Mouse (Mus musculus): ENCODE measurements around the gene Lamc1. TPM values are rescaled to one million over a fixed set of nuclear protein-coding genes. Genes with fewer than 3 reads are reported as not detected.

Lamc1 gene
- polyA plus RNA-seq, 1 experiment from 2014 or later: 73.8 TPM

DNA sequence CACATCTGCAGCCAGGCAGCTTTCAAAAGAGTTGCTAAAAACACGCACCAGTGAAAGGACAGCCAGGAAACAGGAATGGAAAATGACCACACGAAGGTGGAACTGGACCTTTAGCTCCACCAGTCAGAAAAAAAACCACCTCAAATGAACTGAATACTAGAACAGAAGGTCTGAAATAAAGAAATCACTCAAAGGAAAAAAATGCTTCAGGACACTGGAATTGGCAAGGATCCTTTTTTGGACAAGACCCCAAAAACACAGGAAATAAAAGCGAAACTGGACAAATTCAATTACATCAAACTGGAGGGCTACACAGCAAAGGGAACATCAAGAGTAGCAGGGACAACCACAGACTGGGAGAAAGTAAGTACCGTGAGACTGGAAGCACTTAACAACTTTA, 97.0 kb downstream of the Lamc1 start:
- Histone ChIP-seq H3K36me3 (ENCODE audit: control insufficient read depth, insufficient read depth) (peaks cover 58% of the 10 kb centered on the region), H3K27ac (ENCODE audit: low read length) (no peak overlapping the region)
- peak; percentile 55; the same call in 1 of the 2 replicates for ATAC-seq (replicated peaks; ENCODE audit: extremely low read depth, insufficient read depth, low FRiP score)

DNA sequence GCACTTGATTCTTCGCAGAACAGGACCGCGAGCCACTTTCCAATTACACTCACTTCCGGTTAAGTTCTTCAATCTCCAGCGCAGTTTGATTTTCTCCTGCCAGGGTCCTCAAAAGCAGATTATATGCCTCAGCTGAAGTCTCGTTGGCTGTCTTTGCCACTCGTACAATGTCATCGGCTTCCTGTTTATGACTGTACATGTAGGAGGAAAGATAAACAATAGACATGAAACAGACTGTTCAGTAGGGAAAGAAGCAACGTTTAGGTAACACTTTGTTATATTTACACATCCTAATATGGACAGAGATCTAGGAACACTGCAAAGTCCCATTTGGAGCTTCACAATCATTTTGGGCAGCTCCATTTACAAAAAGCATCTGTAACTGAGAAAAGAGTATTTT, 100.9 kb downstream of the Lamc1 start:
- 76% methylated on average over 9 of the region's 9 CpGs for WGBS

More for the DNA sequence above, 97.0 kb downstream of the Lamc1 start:
- Histone ChIP-seq H3K4me2 (ENCODE audit: low read depth, low read length) (no peak overlapping the region), H3K4me1 (ENCODE audit: control insufficient read depth, insufficient read depth, low read length) (no peaks in the 10 kb centered on the region), H3K9ac (ENCODE audit: low read length) (no peak overlapping the region), H3K9me3 (replicated peaks; ENCODE audit: control insufficient read depth, low read length) (no peaks in the 10 kb centered on the region), H3K27me3 (ENCODE audit: control insufficient read depth, insufficient read depth, low read length) (no peaks in the 10 kb centered on the region), H3K4me3 (ENCODE audit: low read length) (no peak overlapping the region)
- 59% methylated on average over 4 of the region's 4 CpGs for WGBS

DNA sequence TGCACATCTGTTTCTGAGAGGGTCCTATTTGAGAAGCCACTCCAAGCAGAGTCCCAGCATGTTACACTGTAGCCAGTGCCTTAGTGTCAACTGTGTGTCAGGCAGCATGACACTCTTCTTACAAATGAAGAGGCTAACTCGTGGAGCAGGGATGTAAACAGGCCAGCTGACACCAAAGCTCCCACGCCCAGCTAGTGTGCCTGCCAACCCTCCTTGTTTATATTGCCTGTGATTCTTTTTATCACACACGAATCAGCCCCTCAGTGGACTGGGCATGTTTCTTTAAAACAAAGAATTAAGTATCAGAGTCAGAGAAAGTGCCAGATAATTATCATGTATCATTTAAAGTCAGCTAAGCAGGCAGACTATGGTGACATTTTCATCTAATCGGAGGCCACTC, 104.7 kb downstream of the Lamc1 start:
- Histone ChIP-seq H3K4me2 (ENCODE audit: low read depth, low read length) (no peak overlapping the region), H3K9me3 (replicated peaks; ENCODE audit: control insufficient read depth, low read length) (no peaks in the 10 kb centered on the region), H3K27ac (ENCODE audit: low read length) (no peak overlapping the region), H3K27me3 (ENCODE audit: control insufficient read depth, insufficient read depth, low read length) (no peaks in the 10 kb centered on the region), H3K9ac (ENCODE audit: low read length) (no peak overlapping the region), H3K4me3 (ENCODE audit: low read length) (no peak overlapping the region), H3K4me1 (ENCODE audit: control insufficient read depth, insufficient read depth, low read length) (no peaks in the 10 kb centered on the region), H3K36me3 (ENCODE audit: control insufficient read depth, insufficient read depth) (peaks cover 80% of the 10 kb centered on the region)
- WGBS: 59% methylated on average over 4 of the region's 4 CpGs
- ATAC-seq (replicated peaks; ENCODE audit: extremely low read depth, insufficient read depth, low FRiP score): no peak

More for the DNA sequence above, 100.9 kb downstream of the Lamc1 start:
- Histone ChIP-seq H3K27me3 (ENCODE audit: control insufficient read depth, insufficient read depth, low read length) (no peaks in the 10 kb centered on the region), H3K4me3 (ENCODE audit: low read length) (no peak overlapping the region), H3K9me3 (replicated peaks; ENCODE audit: control insufficient read depth, low read length) (no peaks in the 10 kb centered on the region), H3K4me2 (ENCODE audit: low read depth, low read length) (no peak overlapping the region), H3K27ac (ENCODE audit: low read length) (no peak overlapping the region), H3K36me3 (ENCODE audit: control insufficient read depth, insufficient read depth) (peaks cover 69% of the 10 kb centered on the region), H3K9ac (ENCODE audit: low read length) (no peak overlapping the region), H3K4me1 (ENCODE audit: control insufficient read depth, insufficient read depth, low read length) (no peaks in the 10 kb centered on the region)
- no peak for ATAC-seq (replicated peaks; ENCODE audit: extremely low read depth, insufficient read depth, low FRiP score)

DNA sequence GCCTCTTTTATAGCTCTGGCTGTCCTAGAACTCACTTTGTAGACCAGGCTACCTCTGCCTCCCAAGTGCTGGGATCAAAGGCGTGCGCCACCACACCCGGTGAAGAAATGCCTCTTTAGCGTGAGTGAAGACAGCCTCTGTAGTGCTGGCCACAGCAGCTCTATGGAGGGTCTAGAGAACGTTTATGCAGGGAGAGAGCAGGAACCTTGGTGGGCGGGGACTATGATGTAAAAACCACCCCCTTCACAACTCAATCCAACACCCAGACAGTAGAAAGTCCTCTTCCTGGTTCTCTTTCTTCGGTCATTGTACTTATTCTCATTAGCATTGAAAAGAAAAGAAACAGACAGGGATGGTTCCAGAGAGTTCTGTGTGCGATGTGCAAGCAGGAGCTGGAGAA, 105.5 kb downstream of the Lamc1 start:
- Histone ChIP-seq H3K4me3 (ENCODE audit: low read length) (no peak overlapping the region), H3K4me1 (ENCODE audit: control insufficient read depth, insufficient read depth, low read length) (no peaks in the 10 kb centered on the region), H3K27ac (ENCODE audit: low read length) (no peak overlapping the region), H3K4me2 (ENCODE audit: low read depth, low read length) (no peak overlapping the region), H3K9ac (ENCODE audit: low read length) (no peak overlapping the region), H3K9me3 (replicated peaks; ENCODE audit: control insufficient read depth, low read length) (no peaks in the 10 kb centered on the region), H3K36me3 (ENCODE audit: control insufficient read depth, insufficient read depth) (peaks cover 73% of the 10 kb centered on the region), H3K27me3 (ENCODE audit: control insufficient read depth, insufficient read depth, low read length) (no peaks in the 10 kb centered on the region)
- ATAC-seq (replicated peaks; ENCODE audit: extremely low read depth, insufficient read depth, low FRiP score): no peak
- WGBS: 87% methylated on average over 8 of the region's 8 CpGs

DNA sequence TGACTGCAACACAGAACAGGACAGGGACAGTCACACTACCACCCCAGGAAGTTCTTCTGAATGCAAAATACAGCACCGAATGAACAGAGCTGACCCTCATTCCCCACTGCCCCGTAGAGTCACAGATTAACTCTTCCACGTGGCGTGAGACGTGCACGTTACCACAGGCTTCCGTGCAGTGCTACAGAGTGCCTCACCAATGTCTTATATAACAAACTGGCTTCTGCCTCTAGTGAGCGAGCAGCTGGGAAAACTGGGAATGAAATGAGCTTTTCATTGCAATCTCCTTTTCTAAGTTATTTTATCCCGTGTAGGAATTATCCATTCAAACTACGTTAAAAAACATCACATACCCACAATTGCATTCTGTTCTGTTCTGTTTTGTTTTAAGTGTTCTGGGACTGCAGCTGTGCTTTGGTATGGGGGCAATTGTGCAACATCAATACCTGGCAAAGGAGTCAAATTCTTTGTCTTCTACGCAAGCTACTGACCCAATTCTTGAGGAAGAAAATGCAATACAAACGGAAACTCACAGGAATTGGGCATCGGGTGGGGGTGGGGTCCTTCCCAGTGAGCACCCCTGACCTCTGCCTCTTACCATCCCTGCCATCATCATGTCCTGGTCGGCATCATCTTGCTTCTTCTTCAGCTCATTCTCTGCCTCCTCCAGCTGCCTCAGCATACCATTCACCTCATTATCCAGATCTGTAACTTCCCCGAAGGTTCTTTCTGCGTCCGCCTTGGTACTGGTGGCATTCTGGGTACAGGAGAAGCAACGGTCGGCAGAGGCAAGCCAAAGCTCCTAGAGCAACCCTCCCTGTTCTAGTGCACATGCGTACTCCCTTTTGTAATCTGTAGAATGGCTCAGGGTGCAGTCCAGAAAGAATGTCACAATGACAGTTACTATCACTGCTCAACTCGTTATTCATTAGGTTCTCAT, 106.5 kb downstream of the Lamc1 start:
- Histone ChIP-seq H3K36me3 (ENCODE audit: control insufficient read depth, insufficient read depth) (peaks cover 72% of the 10 kb centered on the region), H3K4me1 (ENCODE audit: control insufficient read depth, insufficient read depth, low read length) (no peaks in the 10 kb centered on the region), H3K4me2 (ENCODE audit: low read depth, low read length) (no peak overlapping the region), H3K9me3 (replicated peaks; ENCODE audit: control insufficient read depth, low read length) (no peaks in the 10 kb centered on the region), H3K27me3 (ENCODE audit: control insufficient read depth, insufficient read depth, low read length) (no peaks in the 10 kb centered on the region), H3K27ac (ENCODE audit: low read length) (no peak overlapping the region), H3K9ac (ENCODE audit: low read length) (no peak overlapping the region), H3K4me3 (ENCODE audit: low read length) (no peak overlapping the region)
- WGBS: 89% methylated on average over 21 of the region's 21 CpGs
- ATAC-seq (replicated peaks; ENCODE audit: extremely low read depth, insufficient read depth, low FRiP score): no peak

DNA sequence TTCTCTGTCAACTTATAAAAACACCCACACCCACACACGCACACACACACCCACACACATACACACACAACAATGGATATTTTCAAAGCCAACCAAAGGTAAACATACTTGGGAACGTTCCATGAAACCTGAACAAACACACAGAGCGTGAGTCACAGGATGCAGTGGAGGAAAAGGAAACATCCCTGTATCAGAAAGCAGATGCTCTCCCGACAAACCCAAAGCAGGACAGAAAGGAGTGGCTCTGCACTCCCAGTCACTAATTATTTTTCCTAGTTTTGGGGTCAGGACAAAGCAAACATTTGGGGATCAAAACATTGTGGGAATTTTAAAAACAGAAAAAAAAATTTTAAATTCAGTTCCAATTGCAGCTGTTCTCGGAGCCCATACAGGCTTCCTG, 108.3 kb downstream of the Lamc1 start:
- Histone ChIP-seq H3K36me3 (ENCODE audit: control insufficient read depth, insufficient read depth) (peaks cover 72% of the 10 kb centered on the region), H3K4me1 (ENCODE audit: control insufficient read depth, insufficient read depth, low read length) (no peaks in the 10 kb centered on the region), H3K27me3 (ENCODE audit: control insufficient read depth, insufficient read depth, low read length) (no peaks in the 10 kb centered on the region), H3K27ac (ENCODE audit: low read length) (peak overlapping the region; percentile 55; the same call in 1 of the 2 replicates), H3K4me3 (ENCODE audit: low read length) (no peak overlapping the region), H3K9ac (ENCODE audit: low read length) (no peak overlapping the region), H3K9me3 (replicated peaks; ENCODE audit: control insufficient read depth, low read length) (no peaks in the 10 kb centered on the region), H3K4me2 (ENCODE audit: low read depth, low read length) (no peak overlapping the region)
- ATAC-seq (replicated peaks; ENCODE audit: extremely low read depth, insufficient read depth, low FRiP score): peak; percentile 73
- whole genome bisulfite sequencing: 63% methylated on average over 5 of the region's 5 CpGs

DNA sequence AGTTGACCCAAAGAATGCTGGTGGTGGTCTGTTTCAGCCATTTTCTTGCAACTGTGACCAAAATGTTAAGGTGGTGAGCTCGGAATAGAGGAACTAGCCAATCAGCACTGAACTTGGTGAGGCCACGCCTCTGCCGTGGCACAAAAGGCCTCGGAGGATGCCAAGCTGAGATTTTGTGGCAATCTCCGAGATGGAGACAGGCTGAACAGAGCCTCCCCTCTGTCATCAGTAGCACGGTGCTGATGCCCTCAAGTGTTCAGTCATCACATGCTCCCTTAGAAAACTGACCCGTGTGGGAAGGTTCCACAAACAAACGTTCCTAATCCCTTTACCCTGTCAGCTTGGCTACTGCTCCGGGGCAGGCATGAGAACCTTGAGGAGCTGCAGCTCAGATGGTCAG, 113.2 kb downstream of the Lamc1 start:
- 49% methylated on average over 9 of the region's 9 CpGs for WGBS

DNA sequence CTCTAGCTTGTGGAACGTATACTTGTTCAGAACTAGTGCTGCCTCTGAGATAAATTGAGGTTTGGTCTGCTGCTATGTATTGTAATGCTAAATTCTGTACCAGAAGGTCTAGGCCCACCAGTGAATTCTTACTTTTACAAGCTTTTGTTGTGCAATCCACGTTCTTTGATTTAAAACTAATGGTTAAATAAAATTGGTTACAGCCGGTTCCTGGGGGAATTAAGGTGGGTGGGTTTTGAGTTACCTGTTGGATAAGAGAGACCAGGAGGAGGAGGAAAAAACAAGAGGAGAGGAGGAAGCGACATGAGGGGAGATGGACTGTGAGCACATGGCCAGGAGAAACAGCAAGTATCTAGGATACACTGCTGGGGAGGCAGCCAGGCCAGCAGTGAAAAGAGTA, 116.1 kb downstream of the Lamc1 start:
- no peak for ATAC-seq (replicated peaks; ENCODE audit: extremely low read depth, insufficient read depth, low FRiP score)
- H3K4me2 ChIP-seq (ENCODE audit: low read depth, low read length): no peak overlapping the region
- no peaks in the 10 kb centered on the region for H3K9me3 ChIP-seq (replicated peaks; ENCODE audit: control insufficient read depth, low read length)
- peaks cover 27% of the 10 kb centered on the region for H3K36me3 ChIP-seq (ENCODE audit: control insufficient read depth, insufficient read depth)
- H3K4me1 ChIP-seq (ENCODE audit: control insufficient read depth, insufficient read depth, low read length): peaks cover 2% of the 10 kb centered on the region; the same call in 1 of the 2 replicates
- H3K27me3 ChIP-seq (ENCODE audit: control insufficient read depth, insufficient read depth, low read length): no peaks in the 10 kb centered on the region
- no peak overlapping the region for H3K4me3 ChIP-seq (ENCODE audit: low read length)
- no peak overlapping the region for H3K9ac ChIP-seq (ENCODE audit: low read length)
- H3K27ac ChIP-seq (ENCODE audit: low read length): no peak overlapping the region
- 83% methylated on average over 4 of the region's 4 CpGs for WGBS

More for the DNA sequence above, 113.2 kb downstream of the Lamc1 start:
- H3K27me3 ChIP-seq (ENCODE audit: control insufficient read depth, insufficient read depth, low read length): no peaks in the 10 kb centered on the region
- ATAC-seq (replicated peaks; ENCODE audit: extremely low read depth, insufficient read depth, low FRiP score): no peak
- H3K9me3 ChIP-seq (replicated peaks; ENCODE audit: control insufficient read depth, low read length): no peaks in the 10 kb centered on the region
- H3K4me2 ChIP-seq (ENCODE audit: low read depth, low read length): no peak overlapping the region
- H3K9ac ChIP-seq (ENCODE audit: low read length): no peak overlapping the region
- peaks cover 43% of the 10 kb centered on the region for H3K36me3 ChIP-seq (ENCODE audit: control insufficient read depth, insufficient read depth)
- H3K4me1 ChIP-seq (ENCODE audit: control insufficient read depth, insufficient read depth, low read length): peaks cover 2% of the 10 kb centered on the region; the same call in 1 of the 2 replicates
- no peak overlapping the region for H3K4me3 ChIP-seq (ENCODE audit: low read length)
- H3K27ac ChIP-seq (ENCODE audit: low read length): no peak overlapping the region

DNA sequence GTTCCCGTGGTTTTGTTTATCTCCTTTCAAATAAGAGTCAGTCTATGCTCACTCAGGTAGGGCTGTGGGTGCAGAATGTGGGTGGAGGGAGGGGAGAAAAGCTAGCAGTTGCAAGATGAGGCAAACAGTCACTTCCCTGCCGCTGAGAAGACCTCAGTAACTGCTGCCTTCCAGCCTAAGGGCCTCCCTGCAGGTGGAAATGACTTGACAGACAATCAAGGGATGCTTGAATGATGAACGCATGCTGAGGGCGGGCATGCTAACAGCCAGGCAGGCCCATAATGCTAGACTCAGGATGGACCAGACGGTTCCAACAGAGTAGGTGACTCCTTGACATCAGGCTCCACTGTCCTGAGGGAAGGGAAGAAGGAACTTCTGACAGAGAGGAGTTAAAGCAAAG, 116.9 kb downstream of the Lamc1 start:
- H3K4me1 ChIP-seq (ENCODE audit: control insufficient read depth, insufficient read depth, low read length): peaks cover 2% of the 10 kb centered on the region; the same call in 1 of the 2 replicates
- peaks cover 19% of the 10 kb centered on the region for H3K36me3 ChIP-seq (ENCODE audit: control insufficient read depth, insufficient read depth)
- H3K4me2 ChIP-seq (ENCODE audit: low read depth, low read length): no peak overlapping the region
- H3K27ac ChIP-seq (ENCODE audit: low read length): no peak overlapping the region
- WGBS: 72% methylated on average over 5 of the region's 5 CpGs
- H3K9me3 ChIP-seq (replicated peaks; ENCODE audit: control insufficient read depth, low read length): no peaks in the 10 kb centered on the region
- no peak overlapping the region for H3K4me3 ChIP-seq (ENCODE audit: low read length)
- no peak overlapping the region for H3K9ac ChIP-seq (ENCODE audit: low read length)
- H3K27me3 ChIP-seq (ENCODE audit: control insufficient read depth, insufficient read depth, low read length): no peaks in the 10 kb centered on the region
- ATAC-seq (replicated peaks; ENCODE audit: extremely low read depth, insufficient read depth, low FRiP score): no peak
